Mouse (Mus musculus) ES-E14 (cell line): Measurements from ENCODE around the gene Dock3. TPM values are rescaled to one million over a fixed set of nuclear protein-coding genes. Genes with fewer than 3 reads are reported as not detected.

Experiments
- DNase-seq: peaks from one replicate; pipeline ENCODE4 v3.0.0-alpha.2; 2013; ENCODE audit warnings: low read depth, low spot score
- H3K27ac ChIP-seq: 2 replicates; pipeline ENCODE4 v1.5.1; 2012; ENCODE audit warnings: low read depth, mild to moderate bottlenecking, low read length, moderate library complexity, mixed read lengths; ENCODE audit not compliant: poor library complexity, insufficient read depth, severe bottlenecking
- H3K36me3 ChIP-seq: 2 replicates; pipeline ENCODE4 v1.6.1; 2012; ENCODE audit warnings: mild to moderate bottlenecking, low read length, moderate library complexity, mixed read lengths; ENCODE audit not compliant: control insufficient read depth, poor library complexity, insufficient read depth, severe bottlenecking
- H3K4me1 ChIP-seq, 2 experiments: fragments of 150-350 bp in 1 of 2; sonication (generic) in 1 of 2; 2 replicates each; pipeline ENCODE4 v1.6.1; 2012; ENCODE audit warnings: low read length in 2 of 2, mild to moderate bottlenecking in 1 of 2, mixed read lengths in 1 of 2; ENCODE audit not compliant: control insufficient read depth in 2 of 2, insufficient read depth in 2 of 2, poor library complexity in 1 of 2
- H3K4me3 ChIP-seq, 2 experiments: fragments of 150-350 bp in 1 of 2; sonication (generic) in 1 of 2; 2 replicates each; pipeline ENCODE4 v1.5.1; 2012; ENCODE audit warnings: low read length in 2 of 2, low read depth in 1 of 2, mild to moderate bottlenecking in 1 of 2, mixed read lengths in 1 of 2; ENCODE audit not compliant: insufficient read depth in 1 of 2, poor library complexity in 1 of 2, severe bottlenecking in 1 of 2
- H3K9ac ChIP-seq: 2 replicates; pipeline ENCODE4 v1.6.1; 2012; ENCODE audit warnings: low read depth, mild to moderate bottlenecking, low read length, mixed read lengths; ENCODE audit not compliant: poor library complexity, insufficient read depth, severe bottlenecking
- H3K9me3 ChIP-seq: fragments of 150-350 bp; sonication (generic); 2 replicates; pipeline ENCODE4 v1.6.1; 2012; ENCODE audit warnings: low read depth, mild to moderate bottlenecking, low read length; ENCODE audit not compliant: control insufficient read depth, insufficient read depth
- CHD2 ChIP-seq: IDR thresholded peaks from 2 replicates; pipeline ENCODE4 v1.6.1; 2014; ENCODE audit warnings: mild to moderate bottlenecking, low read depth, low read length, inconsistent platforms
- HCFC1 ChIP-seq: IDR thresholded peaks from 2 replicates; pipeline ENCODE4 v1.6.1; 2012; ENCODE audit warnings: low read length, inconsistent platforms, borderline replicate concordance; ENCODE audit not compliant: insufficient read depth
- MAFK ChIP-seq: IDR thresholded peaks from 2 replicates; pipeline ENCODE4 v1.6.1; 2014; ENCODE audit warnings: mild to moderate bottlenecking, low read depth, low read length, inconsistent platforms; ENCODE audit not compliant: insufficient read depth
- ZC3H11A ChIP-seq: IDR thresholded peaks from 2 replicates; pipeline ENCODE4 v1.6.1; 2012; ENCODE audit warnings: low read depth, mild to moderate bottlenecking, inconsistent platforms, low read length, borderline replicate concordance
- ZNF384 ChIP-seq: IDR thresholded peaks from 2 replicates; pipeline ENCODE4 v1.6.1; 2012; ENCODE audit warnings: low read depth, low read length, inconsistent platforms
- in situ Hi-C, 2 experiments: fragments of 600-800 bp; cut with MboI; formaldehyde crosslinking; loops; one replicate each; pipeline ENCODE4 v1.15.1; 2025; ENCODE audit warnings: low sequenced_read_pairs in 2 of 2, inconsistent platforms in 1 of 2; ENCODE audit not compliant: unreplicated experiment in 2 of 2
- total RNA-seq: library from RNA; depleted of rRNA; stranded (reverse); fragments of 300-350 nt; gene quantifications from 2 replicates; pipeline ENCODE4 v1.2.3, GENCODE M21; 2012

Dock3 gene
- total RNA-seq, 1 experiment, result 3.3 TPM

- TF ChIP-seq HCFC1, result no peak
- TF ChIP-seq ZNF384, result no peak
- TF ChIP-seq ZC3H11A, result no peak
- no peak for TF ChIP-seq CHD2
- TF ChIP-seq MAFK, result no peak
- Histone ChIP-seq H3K9me3 (no peaks in the 10 kb centered on the region), H3K36me3 (peaks cover 62% of the 10 kb centered on the region), H3K4me1 (peaks cover 4 to 24% of the 10 kb centered on the region in 2 experiments; a peak in 3 of 4 replicates), H3K27ac (peak overlapping the region; percentile 71; the same call in 1 of the 2 replicates), H3K4me3 (peak overlapping the region; percentile 82 to 99), H3K9ac (peak overlapping the region; percentile 98)
- in situ Hi-C loops, result no loop called here
- no peak for DNase-seq
Measured at GRCm38 (mm10) chr9:106885901-106886731, 345.6 kb downstream of the Dock3 start.

DNA sequence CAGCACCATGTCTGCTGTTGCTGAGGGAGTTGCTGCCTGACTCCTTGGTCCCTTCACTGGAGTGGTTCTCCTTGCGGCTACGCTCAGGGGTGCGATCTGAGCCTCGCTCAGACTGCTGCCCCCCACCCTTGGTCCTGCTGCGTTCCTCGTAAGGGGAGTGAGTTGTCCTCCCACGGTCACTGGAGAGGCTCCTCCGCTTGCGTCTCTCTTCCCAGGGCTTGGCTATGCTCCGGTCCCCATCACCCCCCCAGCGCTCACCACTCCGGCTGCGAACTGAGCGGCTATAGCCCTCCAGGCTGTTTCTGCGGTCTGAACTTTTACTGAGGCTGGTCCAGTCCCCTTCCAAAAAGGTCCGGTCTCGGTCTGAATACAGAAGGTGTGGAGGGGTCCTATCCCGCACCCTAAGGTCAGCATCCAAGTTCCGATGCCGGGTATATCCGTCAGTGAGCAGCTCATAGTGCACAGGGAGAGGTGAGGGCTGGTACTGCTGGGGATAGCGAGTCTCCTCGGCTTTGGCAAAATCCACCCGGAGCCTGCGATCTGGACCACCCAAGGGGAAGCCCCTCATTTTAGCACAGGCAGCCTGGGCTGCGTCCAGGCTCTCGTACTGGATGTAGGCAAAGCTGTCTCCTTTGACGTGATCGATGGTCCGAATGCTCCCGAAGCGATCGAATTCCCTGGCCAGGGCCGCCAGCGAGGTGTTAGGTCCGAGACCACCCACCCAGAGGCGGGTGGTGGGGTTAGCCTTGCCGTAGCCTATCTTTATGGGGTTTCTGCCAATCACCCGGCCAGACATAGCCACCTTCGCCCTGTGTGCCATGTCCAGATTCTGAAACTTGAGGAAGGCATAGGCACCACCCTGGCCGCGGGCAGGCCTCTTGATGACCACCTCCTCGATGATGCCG lies 346.5 kb downstream of the Dock3 start:
- no peaks in the 10 kb centered on the region for H3K9me3 ChIP-seq
- peaks cover 59% of the 10 kb centered on the region for H3K36me3 ChIP-seq
- DNase-seq, result no peak
- no peak for TF ChIP-seq CHD2
- no peak for TF ChIP-seq ZC3H11A
- no peak for TF ChIP-seq HCFC1
- no peak for TF ChIP-seq MAFK
- TF ChIP-seq ZNF384, result no peak
- in situ Hi-C loops, result no loop called here
- H3K4me3 ChIP-seq, result peak overlapping the region; percentile 82 to 99
- H3K4me1 ChIP-seq, result peaks cover 4 to 24% of the 10 kb centered on the region in 2 experiments; a peak in 3 of 4 replicates
- peak overlapping the region; percentile 98 for H3K9ac ChIP-seq
- H3K27ac ChIP-seq, result no peak overlapping the region

DNA sequence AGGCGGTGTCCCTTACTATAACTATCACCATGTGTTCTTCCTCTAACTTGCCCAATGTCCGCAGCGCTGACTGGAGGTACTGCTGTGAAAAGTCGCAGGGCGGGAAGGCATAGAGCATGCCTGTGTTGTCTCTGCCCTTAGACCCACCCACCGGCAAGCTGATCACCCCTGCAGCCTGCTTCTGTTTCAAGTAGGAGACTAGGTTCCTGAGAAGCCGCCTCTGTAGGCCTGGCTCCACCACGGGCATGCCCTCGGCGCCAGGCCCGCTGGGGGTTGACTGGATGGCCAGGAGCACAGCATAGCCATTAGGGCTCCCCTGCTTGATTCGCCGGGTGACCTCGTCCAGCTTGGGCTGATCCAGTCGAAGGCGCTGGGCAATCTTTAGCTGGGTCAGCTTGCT lies 347.4 kb downstream of the Dock3 start:
- no peak for DNase-seq
- TF ChIP-seq HCFC1 (no peak), ZNF384 (no peak)
- Histone ChIP-seq H3K4me3 (peak overlapping the region; percentile 82 to 99; a peak in 3 of 4 replicates), H3K9me3 (no peaks in the 10 kb centered on the region), H3K4me1 (peaks cover 4 to 24% of the 10 kb centered on the region in 2 experiments; a peak in 3 of 4 replicates), H3K27ac (no peak overlapping the region), H3K9ac (peak overlapping the region; percentile 98; the same call in 1 of the 2 replicates), H3K36me3 (peaks cover 61% of the 10 kb centered on the region)
- in situ Hi-C loops, result no loop called here

- Histone ChIP-seq H3K4me1 (peaks cover 3 to 20% of the 10 kb centered on the region in 2 experiments; a peak in 3 of 4 replicates), H3K36me3 (peaks cover 52% of the 10 kb centered on the region), H3K27ac (no peak overlapping the region), H3K4me3 (no peak overlapping the region), H3K9ac (no peak overlapping the region), H3K9me3 (no peaks in the 10 kb centered on the region)
- TF ChIP-seq HCFC1 (no peak), CHD2 (no peak), MAFK (no peak)
- in situ Hi-C loops, result no loop called here
- DNase-seq, result no peak
Measured at GRCm38 (mm10) chr9:106883085-106883484, 348.6 kb downstream of the Dock3 start.
